Mouse (Mus musculus) kidney, embryonic 15.5 days (tissue): ENCODE data around the gene Cnnm2. TPM values are rescaled to one million over a fixed set of nuclear protein-coding genes. Genes with fewer than 3 reads are reported as not detected.

Experiments used
- ATAC-seq: fragments of 200-750 bp; cut with Nextera tagmentation; replicated peaks from 2 replicates; pipeline ENCODE4 v1.8.0; 2017; ENCODE audit warnings: moderate TSS enrichment; ENCODE audit not compliant: low FRiP score
- H3K27ac ChIP-seq: fragments of 300-500 bp; sonication (generic); 2 replicates; pipeline ENCODE4 v1.5.1; 2015; ENCODE audit warnings: mild to moderate bottlenecking, inconsistent platforms
- H3K27me3 ChIP-seq: fragments of 300-500 bp; sonication (generic); 2 replicates; pipeline ENCODE4 v1.6.1; 2015; ENCODE audit warnings: inconsistent platforms
- H3K36me3 ChIP-seq: fragments of 300-500 bp; sonication (generic); 2 replicates; pipeline ENCODE4 v1.6.1; 2015; ENCODE audit warnings: inconsistent platforms
- H3K4me1 ChIP-seq: fragments of 300-500 bp; sonication (generic); 2 replicates; pipeline ENCODE4 v1.6.1; 2015; ENCODE audit warnings: inconsistent platforms
- H3K4me2 ChIP-seq: fragments of 300-500 bp; sonication (generic); 2 replicates; pipeline ENCODE4 v1.6.1; 2015; ENCODE audit warnings: moderate library complexity, mild to moderate bottlenecking, inconsistent platforms
- H3K4me3 ChIP-seq: fragments of 300-500 bp; sonication (generic); replicated peaks from 2 replicates; pipeline ENCODE4 v1.5.1; 2015; ENCODE audit warnings: mild to moderate bottlenecking, inconsistent platforms
- H3K9ac ChIP-seq: fragments of 300-500 bp; sonication (generic); 2 replicates; pipeline ENCODE4 v1.6.1; 2015; ENCODE audit warnings: mild to moderate bottlenecking, inconsistent platforms
- H3K9me3 ChIP-seq: fragments of 300-500 bp; sonication (generic); replicated peaks from 2 replicates; pipeline ENCODE4 v1.6.1; 2016; ENCODE audit warnings: inconsistent platforms
- whole genome bisulfite sequencing: fragments of 180-500 bp; shearing (Covaris S2); methylation state at CpG from one replicate; pipeline ENCODE4 v1.1.7; 2015; ENCODE audit warnings: mixed read lengths; 5-methylcytosine and 5-hydroxymethylcytosine counted together
- polyA plus RNA-seq: library from polyadenylated mRNA; unstranded; fragments of >200 nt; fragmentation: Nextera tagmentation; extraction: Ambion mirVana; gene quantifications from 2 replicates; pipeline ENCODE4 v1.2.1, GENCODE M21; 2015

The Cnnm2 gene
- polyA plus RNA-seq, 1 experiment from 2014 or later: 7.9 TPM

DNA sequence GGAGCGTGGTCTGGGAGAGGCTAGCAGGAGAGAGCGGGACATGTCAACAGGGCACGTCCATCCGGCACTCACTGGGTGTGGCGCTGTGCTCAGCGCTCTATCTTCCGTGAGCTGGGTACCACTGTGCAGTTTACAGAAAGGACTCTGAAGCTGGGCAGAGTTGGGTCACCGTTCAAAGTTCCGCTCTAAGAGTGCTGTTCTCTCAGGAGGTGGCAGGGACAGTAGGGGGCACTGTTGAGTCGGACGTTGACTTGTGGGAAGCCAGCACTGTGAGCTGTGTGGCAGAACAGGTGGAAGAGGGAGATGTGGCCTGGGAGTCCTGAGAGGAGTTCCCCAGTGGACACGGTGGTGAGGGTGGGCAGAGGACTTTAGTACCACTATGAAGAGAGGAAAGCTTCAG lies 114.4 kb downstream of the Cnnm2 start:
- no peak overlapping the region for H3K4me3 ChIP-seq
- H3K27me3 ChIP-seq: no peaks in the 10 kb centered on the region
- ATAC-seq: no peak; the same call in 1 of the 2 replicates
- H3K4me1 ChIP-seq: no peaks in the 10 kb centered on the region
- H3K4me2 ChIP-seq: no peak overlapping the region
- H3K36me3 ChIP-seq: no peaks in the 10 kb centered on the region
- WGBS: 45% methylated on average over 12 of the region's 12 CpGs
- no peak overlapping the region for H3K27ac ChIP-seq
- no peaks in the 10 kb centered on the region for H3K9me3 ChIP-seq
- H3K9ac ChIP-seq: no peak overlapping the region

DNA sequence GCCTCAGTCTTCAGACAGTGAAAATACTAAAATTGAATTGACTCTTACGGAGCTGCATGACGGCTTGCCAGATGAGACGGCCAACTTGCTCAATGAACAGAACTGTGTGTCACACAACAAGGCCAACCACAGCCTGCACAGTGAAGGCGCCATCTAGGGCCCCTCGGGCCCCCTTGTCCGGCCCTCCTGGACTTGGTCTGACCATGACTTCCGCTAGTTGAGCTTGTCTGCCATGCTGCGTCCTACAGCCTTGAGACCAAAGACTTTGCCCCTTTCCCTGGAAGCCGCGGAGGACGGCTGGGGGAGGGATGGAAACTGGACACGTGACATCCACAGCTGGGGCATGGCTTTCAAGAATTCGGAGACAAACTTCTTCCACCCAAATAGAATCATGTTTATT lies 116.5 kb downstream of the Cnnm2 start:
- 80% methylated on average over 13 of the region's 13 CpGs for WGBS
- ATAC-seq: no peak
- no peak overlapping the region for H3K4me3 ChIP-seq
- H3K27ac ChIP-seq: no peak overlapping the region
- no peaks in the 10 kb centered on the region for H3K4me1 ChIP-seq
- H3K4me2 ChIP-seq: no peak overlapping the region
- H3K9ac ChIP-seq: no peak overlapping the region
- peaks cover 12% of the 10 kb centered on the region; the same call in 1 of the 2 replicates for H3K36me3 ChIP-seq
- H3K9me3 ChIP-seq: no peaks in the 10 kb centered on the region
- H3K27me3 ChIP-seq: no peaks in the 10 kb centered on the region

DNA sequence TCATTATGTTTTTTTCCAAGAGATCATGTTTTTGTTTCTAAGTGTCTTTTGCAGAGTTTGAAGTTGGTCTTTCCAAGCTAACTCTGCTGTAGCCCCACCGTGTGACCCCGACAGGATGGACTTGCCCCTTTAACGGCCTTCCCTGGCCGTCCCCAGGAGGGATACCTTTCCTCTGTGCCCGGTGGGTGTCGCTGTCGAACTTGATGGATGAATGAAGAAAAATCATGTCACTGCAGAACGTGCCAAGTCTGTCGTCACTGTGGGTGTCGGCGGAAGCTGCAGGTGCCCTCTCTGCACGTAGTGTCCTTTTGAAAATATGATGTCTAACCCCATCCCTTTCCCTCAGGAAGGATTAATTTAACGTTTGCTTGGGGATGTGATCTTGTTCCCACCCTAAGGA lies 117.0 kb downstream of the Cnnm2 start:
- Histone ChIP-seq H3K4me1 (no peaks in the 10 kb centered on the region), H3K27me3 (no peaks in the 10 kb centered on the region), H3K36me3 (peaks cover 16% of the 10 kb centered on the region; the same call in 1 of the 2 replicates), H3K9ac (no peak overlapping the region), H3K4me2 (no peak overlapping the region), H3K27ac (no peak overlapping the region), H3K4me3 (no peak overlapping the region), H3K9me3 (no peaks in the 10 kb centered on the region)
- ATAC-seq: no peak
- 45% methylated on average over 13 of the region's 13 CpGs for WGBS

DNA sequence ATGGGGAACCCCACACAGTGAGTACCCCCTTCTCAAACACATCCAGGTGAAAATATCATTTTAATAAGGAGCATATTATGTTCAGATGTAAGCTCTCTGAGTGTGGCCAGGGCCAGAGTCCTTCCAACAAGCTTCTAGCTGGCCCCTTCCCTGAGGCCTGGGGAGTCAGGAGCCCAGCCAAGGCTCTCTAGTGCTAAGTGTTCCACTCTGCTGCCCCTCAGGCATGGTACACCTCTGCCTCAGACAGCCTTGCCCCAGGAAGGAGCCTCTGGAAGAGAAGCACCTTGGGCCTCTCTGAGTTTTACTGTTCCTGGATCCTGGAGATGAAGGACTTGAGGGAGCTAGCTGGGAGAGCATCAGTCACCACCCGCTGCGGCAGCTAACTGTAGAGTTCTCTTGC lies 118.5 kb downstream of the Cnnm2 start:
- Histone ChIP-seq H3K4me3 (no peak overlapping the region), H3K27me3 (no peaks in the 10 kb centered on the region), H3K36me3 (peaks cover 31% of the 10 kb centered on the region), H3K4me1 (no peaks in the 10 kb centered on the region), H3K27ac (no peak overlapping the region), H3K9ac (no peak overlapping the region), H3K4me2 (no peak overlapping the region), H3K9me3 (no peaks in the 10 kb centered on the region)
- no peak for ATAC-seq
- WGBS: 90% methylated on average over 2 of the region's 2 CpGs

DNA sequence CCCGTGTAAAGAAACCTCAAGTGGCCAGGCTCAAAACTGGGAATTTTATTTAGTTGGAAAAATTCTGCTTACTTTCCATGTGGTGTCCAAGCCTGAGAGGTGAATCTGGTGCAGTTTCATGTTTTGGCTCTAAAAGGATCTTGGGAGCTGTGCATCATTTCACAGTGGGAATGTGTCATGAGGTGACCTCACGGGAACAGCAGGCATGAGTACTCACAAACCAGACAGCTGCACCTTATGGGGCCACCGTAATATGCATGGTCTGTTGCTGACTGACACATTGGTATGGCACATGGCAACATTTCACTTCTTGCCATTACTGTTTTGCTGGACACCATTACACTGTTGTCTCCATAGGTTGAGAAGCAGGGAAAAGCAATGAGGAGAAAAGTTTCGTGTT lies 124.0 kb downstream of the Cnnm2 start:
- ATAC-seq: no peak
- Histone ChIP-seq H3K9ac (no peak overlapping the region), H3K4me2 (no peak overlapping the region), H3K27me3 (no peaks in the 10 kb centered on the region), H3K36me3 (peaks cover 86% of the 10 kb centered on the region), H3K4me3 (no peak overlapping the region), H3K27ac (no peak overlapping the region), H3K4me1 (no peaks in the 10 kb centered on the region), H3K9me3 (no peaks in the 10 kb centered on the region)
- 85% methylated on average over 4 of the region's 4 CpGs for WGBS

DNA sequence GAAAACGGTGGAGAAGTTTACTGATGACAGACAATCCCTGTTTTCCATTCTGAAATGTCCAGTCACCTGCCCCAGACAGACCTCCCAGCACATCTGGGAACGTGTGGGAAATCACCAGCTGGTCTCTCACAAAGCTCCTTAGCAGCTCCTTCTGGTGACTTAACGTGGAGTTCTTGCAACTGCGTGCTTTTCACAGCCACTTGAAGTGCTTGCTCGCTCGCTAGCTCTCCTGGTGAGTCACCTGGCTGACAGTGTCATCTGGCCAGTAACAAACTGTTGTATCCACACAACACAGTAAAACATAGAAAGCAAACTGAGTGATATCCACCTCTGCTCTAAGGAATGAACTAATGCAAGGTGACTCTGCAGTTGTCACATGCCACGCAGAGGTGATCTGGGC lies 125.4 kb downstream of the Cnnm2 start:
- no peak for ATAC-seq
- no peaks in the 10 kb centered on the region for H3K27me3 ChIP-seq
- WGBS: 87% methylated on average over 7 of the region's 7 CpGs
- H3K9ac ChIP-seq: no peak overlapping the region
- no peak overlapping the region for H3K4me3 ChIP-seq
- no peak overlapping the region for H3K4me2 ChIP-seq
- H3K27ac ChIP-seq: no peak overlapping the region
- H3K9me3 ChIP-seq: no peaks in the 10 kb centered on the region
- H3K36me3 ChIP-seq: peaks cover 99% of the 10 kb centered on the region
- H3K4me1 ChIP-seq: no peaks in the 10 kb centered on the region

DNA sequence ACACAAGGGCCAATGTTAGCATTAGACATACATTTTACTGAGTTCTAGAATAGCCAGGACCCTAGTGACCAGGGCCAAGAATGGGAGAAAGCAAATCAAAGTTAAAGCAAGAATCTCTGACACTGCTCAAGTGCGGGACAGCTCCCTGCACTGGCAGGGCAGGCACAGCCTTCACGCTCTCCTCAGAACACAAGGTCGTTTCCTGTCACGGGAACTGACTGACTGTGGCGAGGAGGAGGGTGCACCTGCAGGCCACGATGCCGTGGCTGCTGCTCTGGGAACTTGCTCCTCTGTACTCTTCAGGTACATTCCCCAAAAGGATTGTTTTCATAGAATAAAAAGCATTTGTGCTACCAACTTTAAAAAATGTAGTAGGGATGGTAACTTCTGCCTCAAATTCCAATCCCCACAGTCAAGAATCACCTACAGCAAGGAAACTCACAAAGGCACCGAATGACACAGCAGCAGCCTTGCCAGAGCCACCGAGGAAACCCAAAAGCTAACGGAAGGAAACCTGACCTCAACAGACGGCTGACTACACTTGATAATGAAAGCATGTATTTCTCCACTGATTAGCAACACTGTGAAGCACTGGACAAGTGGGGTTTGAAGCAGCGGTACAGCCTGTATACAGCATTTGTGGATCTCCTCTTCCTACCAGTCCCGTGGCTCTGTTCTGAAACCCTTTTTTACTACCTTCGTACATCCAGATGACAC lies 126.6 kb downstream of the Cnnm2 start:
- no peaks in the 10 kb centered on the region for H3K27me3 ChIP-seq
- H3K9me3 ChIP-seq: no peaks in the 10 kb centered on the region
- ATAC-seq: no peak
- no peak overlapping the region for H3K9ac ChIP-seq
- 67% methylated on average over 14 of the region's 14 CpGs for WGBS
- no peak overlapping the region for H3K4me2 ChIP-seq
- H3K4me1 ChIP-seq: no peaks in the 10 kb centered on the region
- H3K27ac ChIP-seq: no peak overlapping the region
- peaks cover 96% of the 10 kb centered on the region for H3K36me3 ChIP-seq
- H3K4me3 ChIP-seq: no peak overlapping the region

DNA sequence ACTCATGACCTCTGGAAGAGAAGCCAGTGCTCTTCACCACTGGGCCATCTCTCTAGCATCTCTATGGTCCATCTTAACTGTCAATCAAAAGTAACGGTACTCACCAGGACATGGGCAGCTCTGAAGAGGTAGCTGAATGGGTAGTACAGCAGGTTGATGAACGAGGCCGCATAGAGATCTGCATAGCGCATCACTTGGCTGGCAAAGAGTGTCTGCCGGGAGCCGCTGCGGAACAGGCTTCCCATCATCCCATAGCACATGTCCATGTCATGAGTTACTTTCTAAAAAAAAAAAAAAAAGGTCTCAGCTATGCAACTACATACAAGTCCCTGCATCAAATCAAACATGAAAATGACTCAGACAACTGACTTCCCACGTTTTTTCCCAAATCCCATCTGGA lies 128.3 kb downstream of the Cnnm2 start:
- H3K27ac ChIP-seq: no peak overlapping the region
- ATAC-seq: no peak
- WGBS: 94% methylated on average over 8 of the region's 8 CpGs
- H3K36me3 ChIP-seq: peaks cover 90% of the 10 kb centered on the region
- H3K9ac ChIP-seq: no peak overlapping the region
- H3K4me3 ChIP-seq: no peak overlapping the region
- H3K4me2 ChIP-seq: no peak overlapping the region
- no peaks in the 10 kb centered on the region for H3K9me3 ChIP-seq
- H3K27me3 ChIP-seq: no peaks in the 10 kb centered on the region
- H3K4me1 ChIP-seq: no peaks in the 10 kb centered on the region

DNA sequence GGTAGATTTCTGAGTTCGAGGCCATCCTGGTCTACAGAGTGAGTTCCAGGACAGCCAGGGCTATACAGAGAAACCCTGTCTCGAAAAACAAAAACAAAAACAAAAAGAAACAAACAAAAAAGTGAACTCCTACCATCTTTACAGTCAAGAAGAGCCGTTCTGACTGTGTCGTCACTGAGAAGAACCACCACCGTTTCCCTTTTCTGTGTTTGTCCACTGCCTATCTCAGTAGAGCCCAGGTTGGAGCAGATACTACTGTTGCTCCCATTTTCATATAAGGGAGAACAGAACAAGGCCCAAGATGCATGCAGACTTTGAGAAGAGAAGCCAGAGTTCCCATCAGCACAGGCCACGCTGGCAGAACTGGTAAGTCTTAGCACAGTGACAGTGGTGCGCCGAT lies 129.3 kb downstream of the Cnnm2 start:
- H3K4me3 ChIP-seq: no peak overlapping the region
- no peaks in the 10 kb centered on the region for H3K27me3 ChIP-seq
- no peak overlapping the region for H3K27ac ChIP-seq
- no peaks in the 10 kb centered on the region for H3K4me1 ChIP-seq
- ATAC-seq: no peak
- peaks cover 86% of the 10 kb centered on the region for H3K36me3 ChIP-seq
- no peak overlapping the region for H3K9ac ChIP-seq
- no peak overlapping the region for H3K4me2 ChIP-seq
- no peaks in the 10 kb centered on the region for H3K9me3 ChIP-seq
- 95% methylated on average over 8 of the region's 8 CpGs for WGBS

DNA sequence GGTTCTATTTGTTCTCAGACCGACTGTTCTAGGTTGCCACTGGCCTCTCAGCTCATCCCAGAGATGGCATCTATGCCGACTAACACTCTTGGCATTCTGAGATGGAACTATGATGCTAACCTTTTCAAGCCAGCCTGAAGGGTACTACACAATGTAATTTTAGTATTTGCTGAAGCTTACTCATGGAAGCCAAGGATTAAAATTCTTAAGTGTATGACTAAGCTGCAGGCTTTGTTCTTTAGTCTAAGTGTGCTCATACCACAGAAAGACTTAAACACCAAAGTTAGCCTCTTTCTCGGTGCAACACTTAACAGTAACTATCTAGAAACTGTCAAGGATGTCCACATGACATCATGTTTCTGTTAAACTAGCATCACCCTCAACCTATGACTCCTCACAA lies 131.5 kb downstream of the Cnnm2 start:
- no peaks in the 10 kb centered on the region for H3K4me1 ChIP-seq
- 0 out of 2 replicates have a peak, but pooled peaks cover 3% of the 10 kb centered on the region for H3K9me3 ChIP-seq
- no peak overlapping the region for H3K27ac ChIP-seq
- no peak overlapping the region for H3K4me2 ChIP-seq
- no peaks in the 10 kb centered on the region for H3K27me3 ChIP-seq
- ATAC-seq: no peak
- WGBS: 95% methylated on average over 3 of the region's 3 CpGs
- peaks cover 79% of the 10 kb centered on the region for H3K36me3 ChIP-seq
- H3K4me3 ChIP-seq: no peak overlapping the region
- H3K9ac ChIP-seq: no peak overlapping the region

DNA sequence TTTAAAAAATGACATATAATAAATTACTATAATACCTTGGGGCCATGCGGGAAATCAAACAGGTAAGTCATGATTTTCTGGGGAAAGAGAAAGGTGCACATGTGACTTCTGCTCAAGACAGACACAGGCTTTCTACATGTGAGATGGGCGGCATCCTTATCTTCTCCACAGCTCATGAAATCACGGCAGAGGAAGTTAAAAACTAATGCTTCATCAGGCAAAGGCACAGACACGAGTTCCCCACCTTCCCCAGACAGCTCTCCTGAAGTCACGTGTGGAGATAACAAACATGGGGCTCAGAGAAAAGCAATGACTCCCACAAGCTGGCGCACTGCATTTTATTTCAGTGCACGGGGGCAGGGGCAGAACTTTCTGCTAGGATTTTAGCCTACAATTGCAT lies 132.1 kb downstream of the Cnnm2 start:
- Histone ChIP-seq H3K36me3 (peaks cover 79% of the 10 kb centered on the region), H3K27ac (no peak overlapping the region), H3K4me3 (no peak overlapping the region), H3K4me1 (no peaks in the 10 kb centered on the region), H3K9ac (no peak overlapping the region), H3K4me2 (no peak overlapping the region), H3K27me3 (no peaks in the 10 kb centered on the region), H3K9me3 (0 out of 2 replicates have a peak, but pooled peaks cover 3% of the 10 kb centered on the region)
- no peak for ATAC-seq
- 89% methylated on average over 7 of the region's 7 CpGs for WGBS

DNA sequence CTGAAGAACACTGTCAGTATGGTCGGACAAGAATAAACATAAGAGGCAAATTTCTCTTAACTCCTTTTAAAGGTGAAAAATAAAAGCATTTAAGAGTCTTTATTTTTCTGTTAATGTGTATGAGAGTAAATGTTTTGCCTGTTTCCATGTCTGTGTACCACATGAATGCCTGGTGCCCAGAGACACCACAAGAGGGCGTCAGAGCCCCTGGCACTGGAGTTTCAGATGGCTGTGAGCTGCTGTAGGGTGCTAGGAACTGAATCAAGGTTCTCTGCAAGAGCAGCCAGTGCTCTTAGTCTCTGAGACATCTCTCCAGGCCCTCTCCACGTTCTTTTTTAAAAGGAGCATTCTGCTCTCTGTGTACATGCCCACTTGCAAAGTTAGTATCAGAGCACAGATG lies 135.7 kb downstream of the Cnnm2 start:
- Histone ChIP-seq H3K36me3 (peaks cover 52% of the 10 kb centered on the region), H3K9ac (no peak overlapping the region), H3K4me3 (no peak overlapping the region), H3K4me1 (no peaks in the 10 kb centered on the region), H3K4me2 (no peak overlapping the region), H3K27me3 (no peaks in the 10 kb centered on the region), H3K9me3 (0 out of 2 replicates have a peak, but pooled peaks cover 3% of the 10 kb centered on the region), H3K27ac (no peak overlapping the region)
- no peak for ATAC-seq
- WGBS: 87% methylated on average over 3 of the region's 3 CpGs

DNA sequence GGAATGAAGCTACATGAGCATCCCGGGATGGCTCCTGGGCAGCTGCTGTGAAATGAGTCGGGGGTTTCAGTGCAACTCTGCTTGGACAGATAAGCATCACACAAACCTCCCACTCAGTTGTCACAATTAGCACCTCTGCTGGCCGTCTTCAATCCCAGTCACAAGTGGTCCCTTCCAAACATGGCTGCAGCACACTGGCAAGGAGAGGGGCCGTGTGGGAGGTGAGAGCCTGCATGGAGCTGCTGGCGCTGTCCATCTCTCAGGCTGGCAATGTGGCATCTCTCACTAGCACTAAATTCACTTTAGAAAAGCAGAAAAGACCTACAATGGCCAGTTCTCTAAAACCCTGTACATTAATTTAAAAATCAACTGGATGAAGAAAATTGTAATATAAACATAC lies 136.8 kb downstream of the Cnnm2 start:
- Histone ChIP-seq H3K27me3 (no peaks in the 10 kb centered on the region), H3K4me2 (no peak overlapping the region), H3K9ac (no peak overlapping the region), H3K4me1 (no peaks in the 10 kb centered on the region), H3K27ac (no peak overlapping the region), H3K4me3 (no peak overlapping the region), H3K9me3 (0 out of 2 replicates have a peak, but pooled peaks cover 3% of the 10 kb centered on the region), H3K36me3 (peaks cover 46% of the 10 kb centered on the region)
- WGBS: 66% methylated on average over 5 of the region's 5 CpGs
- ATAC-seq: no peak
